Mouse (Mus musculus) heart, embryonic 16.5 days (tissue): ENCODE measurements around the gene Sphkap. TPM values are rescaled to one million over a fixed set of nuclear protein-coding genes. Genes with fewer than 3 reads are reported as not detected.
A peak's percentile ranks its signal among the peaks of the same experiment; 100 is the strongest.

Source experiments
- ATAC-seq: fragments of 200-750 bp; cut with Nextera tagmentation; replicated peaks from 2 replicates; pipeline ENCODE4 v1.8.0; 2017; ENCODE audit warnings: moderate number of reproducible peaks; ENCODE audit not compliant: insufficient read depth, low FRiP score; ENCODE audit errors: extremely low read depth
- H3K27ac ChIP-seq: fragments of 300-500 bp; sonication (generic); 2 replicates; pipeline ENCODE4 v1.5.1; 2014; ENCODE audit warnings: mild to moderate bottlenecking, low read length, control low read depth, moderate library complexity
- H3K27me3 ChIP-seq: fragments of 300-500 bp; sonication (generic); 2 replicates; pipeline ENCODE4 v1.6.1; 2014; ENCODE audit warnings: low read length, mixed read lengths; ENCODE audit not compliant: control insufficient read depth, insufficient read depth
- H3K36me3 ChIP-seq: fragments of 300-500 bp; sonication (generic); 2 replicates; pipeline ENCODE4 v1.6.1; 2014; ENCODE audit not compliant: control insufficient read depth, insufficient read depth
- H3K4me1 ChIP-seq: fragments of 300-500 bp; sonication (generic); 2 replicates; pipeline ENCODE4 v1.6.1; 2014; ENCODE audit warnings: low read length, mixed read lengths; ENCODE audit not compliant: control insufficient read depth, insufficient read depth
- H3K4me2 ChIP-seq: fragments of 300-500 bp; sonication (generic); 2 replicates; pipeline ENCODE4 v1.6.1; 2014; ENCODE audit warnings: low read depth, mild to moderate bottlenecking, control low read depth, low read length
- H3K4me3 ChIP-seq: fragments of 300-500 bp; sonication (generic); 2 replicates; pipeline ENCODE4 v1.5.1; 2014; ENCODE audit warnings: mild to moderate bottlenecking, control low read depth, low read length
- H3K9ac ChIP-seq: fragments of 300-500 bp; sonication (generic); 2 replicates; pipeline ENCODE4 v1.6.1; 2014; ENCODE audit warnings: low read length, control low read depth
- H3K9me3 ChIP-seq: fragments of 300-500 bp; sonication (generic); replicated peaks from 2 replicates; pipeline ENCODE4 v1.6.1; 2016; ENCODE audit warnings: low read length; ENCODE audit not compliant: control insufficient read depth
- WGBS: fragments of 180-500 bp; shearing (Covaris S2); extraction: QIAGEN DNeasy Blood & Tissue Kit; methylation state at CpG from one replicate; pipeline ENCODE4 v1.1.7; 2014; 5-methylcytosine and 5-hydroxymethylcytosine counted together
- polyA plus RNA-seq: library from polyadenylated mRNA; unstranded; fragments of >200 nt; fragmentation: Nextera tagmentation; extraction: Ambion mirVana; gene quantifications from 2 replicates; pipeline ENCODE4 v1.2.1, GENCODE M21; 2015

Sphkap gene
- polyA plus RNA-seq = 8.2 and 9.2 TPM in 2 replicates

- Histone ChIP-seq H3K9me3 (no peaks in the 10 kb centered on the region), H3K4me1 (peaks cover 6% of the 10 kb centered on the region), H3K27ac (peak within 1 kb of the TSS; percentile 61), H3K4me3 (peak within 1 kb of the TSS; percentile 63), H3K36me3 (no peaks in the 10 kb centered on the region), H3K27me3 (no peaks in the 10 kb centered on the region), H3K4me2 (peak within 1 kb of the TSS; percentile 79), H3K9ac (peak within 1 kb of the TSS; percentile 74)
- WGBS = under 1% methylated on average over 16 of the region's 16 CpGs
- ATAC-seq = peak; percentile 93
These were observed at the start of gene Sphkap for GRCm38 (mm10) chr1:83408021-83408464. Gene Sphkap (minus strand): TSS chr1:83408200.

GRCm38 (mm10) chr1:83451291-83451690 is 43.3 kb upstream of the Sphkap start:
- no peaks in the 10 kb centered on the region for H3K9me3 ChIP-seq
- H3K9ac ChIP-seq = no peak overlapping the region
- H3K27ac ChIP-seq = no peak overlapping the region
- WGBS = 36% methylated on average over 5 of the region's 5 CpGs
- no peaks in the 10 kb centered on the region for H3K27me3 ChIP-seq
- no peak overlapping the region for H3K4me3 ChIP-seq
- H3K36me3 ChIP-seq = no peaks in the 10 kb centered on the region
- H3K4me2 ChIP-seq = no peak overlapping the region
- peaks cover 10% of the 10 kb centered on the region for H3K4me1 ChIP-seq
- no peak for ATAC-seq

- H3K4me1 ChIP-seq = peaks cover 4% of the 10 kb centered on the region; the same call in 1 of the 2 replicates
- H3K9ac ChIP-seq = no peak overlapping the region
- H3K36me3 ChIP-seq = no peaks in the 10 kb centered on the region
- no peak overlapping the region for H3K4me2 ChIP-seq
- peak; percentile 78 for ATAC-seq
- 74% methylated on average over 2 of the region's 2 CpGs for WGBS
- peak overlapping the region; percentile 45; the same call in 1 of the 2 replicates for H3K27ac ChIP-seq
- H3K4me3 ChIP-seq = no peak overlapping the region
- no peaks in the 10 kb centered on the region for H3K9me3 ChIP-seq
- no peaks in the 10 kb centered on the region for H3K27me3 ChIP-seq
These were observed 32.4 kb upstream of the Sphkap start for GRCm38 (mm10) chr1:83440422-83440821.

- no peak for ATAC-seq
- 93% methylated on average over 3 of the region's 3 CpGs for WGBS
These were observed 25.9 kb upstream of the Sphkap start for GRCm38 (mm10) chr1:83433932-83434331.

GRCm38 (mm10) chr1:83429866-83430265 is 21.9 kb upstream of the Sphkap start:
- no peak for ATAC-seq
- Histone ChIP-seq H3K4me3 (no peak overlapping the region), H3K9ac (no peak overlapping the region), H3K9me3 (no peaks in the 10 kb centered on the region), H3K27ac (no peak overlapping the region), H3K27me3 (no peaks in the 10 kb centered on the region), H3K36me3 (no peaks in the 10 kb centered on the region), H3K4me1 (no peaks in the 10 kb centered on the region), H3K4me2 (no peak overlapping the region)

More at GRCm38 (mm10) chr1:83433932-83434331, 25.9 kb upstream of the Sphkap start:
- Histone ChIP-seq H3K36me3 (no peaks in the 10 kb centered on the region), H3K4me2 (no peak overlapping the region), H3K9me3 (no peaks in the 10 kb centered on the region), H3K27me3 (no peaks in the 10 kb centered on the region), H3K4me1 (no peaks in the 10 kb centered on the region), H3K4me3 (no peak overlapping the region), H3K27ac (no peak overlapping the region), H3K9ac (no peak overlapping the region)

GRCm38 (mm10) chr1:83407616-83408015 is 384 bp downstream of the Sphkap start:
- H3K27ac ChIP-seq = peak overlapping the region; percentile 61

GRCm38 (mm10) chr1:83406882-83407549 is 984 bp downstream of the Sphkap start:
- no peak; the same call in 1 of the 2 replicates for ATAC-seq
- Histone ChIP-seq H3K36me3 (no peaks in the 10 kb centered on the region), H3K4me2 (peak overlapping the region; percentile 79), H3K27ac (peak overlapping the region; percentile 23; the same call in 1 of the 2 replicates), H3K9ac (peak overlapping the region; percentile 74), H3K4me3 (peak overlapping the region; percentile 63), H3K4me1 (peaks cover 6% of the 10 kb centered on the region), H3K9me3 (no peaks in the 10 kb centered on the region), H3K27me3 (no peaks in the 10 kb centered on the region)
- WGBS = 5% methylated on average over 8 of the region's 8 CpGs

More at GRCm38 (mm10) chr1:83407616-83408015, 384 bp downstream of the Sphkap start:
- 1% methylated on average over 11 of the region's 11 CpGs for WGBS
- Histone ChIP-seq H3K4me1 (peaks cover 6% of the 10 kb centered on the region), H3K27me3 (no peaks in the 10 kb centered on the region), H3K4me3 (peak overlapping the region; percentile 63), H3K9me3 (no peaks in the 10 kb centered on the region), H3K9ac (peak overlapping the region; percentile 74), H3K4me2 (peak overlapping the region; percentile 79), H3K36me3 (no peaks in the 10 kb centered on the region)
- peak; percentile 34 for ATAC-seq

GRCm38 (mm10) chr1:83401079-83401478 is 6.9 kb downstream of the Sphkap start:
- 83% methylated on average over 1 of the region's 1 CpGs for WGBS
- no peak overlapping the region for H3K4me3 ChIP-seq
- H3K4me1 ChIP-seq = no peaks in the 10 kb centered on the region
- H3K27ac ChIP-seq = no peak overlapping the region
- no peak for ATAC-seq
- H3K9ac ChIP-seq = no peak overlapping the region
- no peaks in the 10 kb centered on the region for H3K36me3 ChIP-seq
- H3K27me3 ChIP-seq = no peaks in the 10 kb centered on the region
- no peak overlapping the region for H3K4me2 ChIP-seq
- no peaks in the 10 kb centered on the region for H3K9me3 ChIP-seq

- no peak overlapping the region for H3K9ac ChIP-seq
- no peak overlapping the region for H3K27ac ChIP-seq
- H3K36me3 ChIP-seq = no peaks in the 10 kb centered on the region
- no peak for ATAC-seq
- no peaks in the 10 kb centered on the region for H3K9me3 ChIP-seq
- H3K4me1 ChIP-seq = peaks cover 2% of the 10 kb centered on the region; the same call in 1 of the 2 replicates
- no peaks in the 10 kb centered on the region for H3K27me3 ChIP-seq
- H3K4me2 ChIP-seq = no peak overlapping the region
- no peak overlapping the region for H3K4me3 ChIP-seq
- 86% methylated on average over 2 of the region's 2 CpGs for WGBS
These were observed 11.7 kb downstream of the Sphkap start for GRCm38 (mm10) chr1:83396284-83396683.
